Mouse (Mus musculus) cerebellum, adult 8-10 months (tissue): ENCODE data around the gene Ube2b.

Experiments used
- DNase-seq: peaks from one replicate; pipeline ENCODE4 v3.0.0; 2022

The Ube2b gene

GRCm38 (mm10) chr11:51966651-51967050, 33.9 kb downstream of the Ube2b start:
- DNase-seq: no peak

DNA sequence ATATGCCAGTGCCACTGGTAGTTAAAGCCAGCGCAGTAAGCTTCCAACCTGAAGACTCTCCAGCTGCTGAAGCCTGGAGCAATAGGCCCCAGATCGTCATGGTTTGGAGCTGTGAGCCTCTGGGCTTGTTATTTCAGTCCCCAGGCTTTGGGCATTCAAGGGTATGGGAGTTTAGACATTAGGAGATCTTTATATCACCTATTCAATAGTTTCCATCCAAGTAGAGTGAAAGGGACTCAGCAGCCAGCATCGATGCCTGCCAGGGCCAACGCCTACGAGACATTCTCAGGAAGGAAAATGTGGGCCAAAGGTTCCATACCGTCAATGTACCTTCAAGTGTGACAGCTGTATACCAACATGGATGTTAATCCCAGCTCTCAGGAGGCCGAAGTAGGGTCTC, 38.3 kb downstream of the Ube2b start:
- DNase-seq: no peak

- DNase-seq: no peak
These were observed 38.8 kb downstream of the Ube2b start for GRCm38 (mm10) chr11:51961761-51962160.

DNA sequence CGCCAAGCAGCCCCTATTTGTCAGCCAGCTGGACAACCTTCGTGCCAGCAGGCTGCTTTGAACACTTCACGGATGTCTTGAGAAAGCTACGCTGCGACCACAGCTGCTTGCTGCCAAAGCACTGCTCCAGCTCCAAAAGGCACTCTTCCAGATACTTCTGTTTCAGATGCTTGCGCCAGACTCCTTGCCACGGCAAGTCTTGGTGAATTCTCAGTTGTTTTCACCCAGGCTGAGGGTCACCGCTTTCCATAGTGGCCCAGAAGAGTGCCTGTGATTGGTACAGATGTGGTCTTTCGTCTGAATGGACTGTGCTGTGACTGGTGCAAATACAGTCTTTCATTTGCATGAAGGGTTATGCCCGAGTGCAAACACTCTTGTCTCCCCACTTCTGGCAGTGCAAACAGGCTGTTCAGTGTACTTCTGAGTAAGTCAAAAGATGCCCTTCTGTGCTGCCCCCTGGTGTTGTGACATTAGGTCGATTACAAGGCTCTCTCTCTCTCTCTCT, 39.5 kb downstream of the Ube2b start:
- no peak for DNase-seq

GRCm38 (mm10) chr11:51960061-51960460, 40.5 kb downstream of the Ube2b start:
- DNase-seq: no peak

- no peak for DNase-seq
These were observed 41.1 kb downstream of the Ube2b start for GRCm38 (mm10) chr11:51959511-51959910.

GRCm38 (mm10) chr11:51957760-51958159, 42.8 kb downstream of the Ube2b start:
- no peak for DNase-seq

- DNase-seq: no peak
These were observed 44.5 kb downstream of the Ube2b start for GRCm38 (mm10) chr11:51956112-51956511.

GRCm38 (mm10) chr11:51951861-51952420, 48.6 kb downstream of the Ube2b start:
- DNase-seq: no peak

GRCm38 (mm10) chr11:51949919-51950318, 50.6 kb downstream of the Ube2b start:
- DNase-seq: no peak

GRCm38 (mm10) chr11:51949155-51949840, 51.3 kb downstream of the Ube2b start:
- no peak for DNase-seq

DNA sequence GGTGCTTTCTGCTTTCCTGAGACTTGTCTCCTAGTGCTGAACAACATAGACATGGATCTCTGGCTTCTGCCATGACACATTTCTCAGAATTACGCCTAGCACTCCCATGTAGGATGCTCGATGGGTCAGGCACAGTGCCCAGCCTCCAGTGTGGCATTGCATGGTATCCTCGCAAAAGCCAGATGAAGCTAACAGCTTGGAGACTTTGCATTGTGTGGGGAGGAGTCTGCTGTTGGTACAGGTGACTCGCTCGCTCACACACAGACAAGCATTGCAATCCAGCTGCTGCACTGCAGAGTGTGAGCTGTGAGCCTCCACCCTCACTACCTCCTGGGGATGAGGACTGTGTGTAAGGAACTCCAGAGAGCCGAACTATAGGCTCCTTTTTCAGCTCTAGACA, 54.4 kb downstream of the Ube2b start:
- no peak for DNase-seq

- DNase-seq: peak; percentile 19
These were observed 55.0 kb downstream of the Ube2b start for GRCm38 (mm10) chr11:51945548-51945947.

GRCm38 (mm10) chr11:51944239-51944638, 56.3 kb downstream of the Ube2b start:
- DNase-seq: no peak

DNA sequence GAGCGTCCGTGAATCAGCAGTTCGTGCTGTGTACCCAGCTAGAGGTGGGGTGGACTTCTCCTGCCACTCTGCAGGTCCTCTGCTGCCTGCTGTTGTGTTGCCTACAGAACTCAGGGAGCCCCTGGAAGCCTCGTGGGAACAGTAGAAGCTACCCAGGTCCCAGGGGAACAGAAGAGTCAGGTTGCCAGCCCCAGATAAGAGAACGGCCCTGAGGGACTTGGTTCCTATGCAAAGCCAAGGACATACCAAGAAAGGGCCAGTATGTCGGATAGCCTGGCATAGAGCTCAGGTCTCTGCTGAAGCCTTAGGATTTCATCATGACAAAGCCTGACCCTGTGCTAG, 57.1 kb downstream of the Ube2b start:
- no peak for DNase-seq

DNA sequence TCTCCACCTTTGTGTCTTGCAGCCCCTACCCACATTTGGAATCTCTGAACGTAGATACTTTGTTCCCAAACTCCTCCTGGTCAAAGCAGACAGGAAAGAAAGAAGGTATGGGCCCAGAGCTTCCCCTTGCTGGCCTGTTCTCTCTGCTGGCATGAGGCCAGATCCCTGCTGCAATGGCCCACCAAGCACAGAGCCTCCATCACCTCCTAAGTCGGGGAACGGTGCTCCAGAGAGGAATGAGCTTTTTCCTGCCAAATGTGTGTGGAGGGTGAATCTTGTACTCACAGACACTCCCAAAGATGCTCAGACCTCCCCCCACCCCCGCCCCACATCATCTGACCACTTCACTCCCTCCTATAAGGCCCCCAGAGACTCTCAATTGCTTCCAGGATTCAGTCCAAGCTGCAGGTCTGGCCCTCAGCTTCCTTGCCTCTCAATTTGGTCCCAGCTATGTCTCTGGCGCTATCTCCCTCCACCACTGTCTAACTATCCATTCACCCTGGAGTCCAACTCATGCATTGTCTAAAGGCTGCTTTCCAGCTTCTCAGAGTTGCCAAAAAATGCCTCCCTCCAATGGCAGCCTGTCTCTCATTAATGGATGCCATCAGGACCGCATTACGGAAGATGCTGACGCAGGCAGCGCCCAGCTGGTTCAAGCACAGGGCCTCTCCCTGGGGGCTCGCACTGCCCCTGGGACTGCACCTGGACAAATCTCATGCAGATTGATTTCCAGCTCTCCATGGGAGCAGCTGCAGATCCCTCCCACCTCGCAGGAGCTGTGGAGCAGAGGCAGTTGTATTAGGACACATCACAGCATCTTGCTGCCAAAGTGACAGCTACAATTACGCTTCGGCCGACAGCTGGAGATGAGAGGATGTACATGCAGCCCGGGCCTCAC, 57.7 kb downstream of the Ube2b start:
- DNase-seq: no peak

- DNase-seq: no peak
These were observed 60.0 kb downstream of the Ube2b start for GRCm38 (mm10) chr11:51940511-51940955.

DNA sequence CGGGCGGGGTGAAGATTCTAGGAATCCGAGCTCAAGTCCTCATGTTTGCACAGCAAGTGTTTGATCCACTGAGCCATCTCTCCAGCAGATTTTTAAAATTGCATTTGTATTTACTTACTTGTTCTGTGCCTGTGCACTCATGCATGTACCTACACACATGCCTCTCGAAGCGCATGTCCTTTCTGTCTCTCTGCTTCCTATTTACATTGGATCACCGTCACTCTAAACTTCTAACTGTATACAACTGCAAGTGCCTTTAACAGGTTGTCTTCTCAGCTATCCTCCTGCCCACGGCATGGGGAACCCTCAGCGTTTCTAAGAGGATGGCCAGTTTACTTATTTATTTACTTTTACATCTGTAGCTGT, 61.0 kb downstream of the Ube2b start:
- DNase-seq: no peak

DNA sequence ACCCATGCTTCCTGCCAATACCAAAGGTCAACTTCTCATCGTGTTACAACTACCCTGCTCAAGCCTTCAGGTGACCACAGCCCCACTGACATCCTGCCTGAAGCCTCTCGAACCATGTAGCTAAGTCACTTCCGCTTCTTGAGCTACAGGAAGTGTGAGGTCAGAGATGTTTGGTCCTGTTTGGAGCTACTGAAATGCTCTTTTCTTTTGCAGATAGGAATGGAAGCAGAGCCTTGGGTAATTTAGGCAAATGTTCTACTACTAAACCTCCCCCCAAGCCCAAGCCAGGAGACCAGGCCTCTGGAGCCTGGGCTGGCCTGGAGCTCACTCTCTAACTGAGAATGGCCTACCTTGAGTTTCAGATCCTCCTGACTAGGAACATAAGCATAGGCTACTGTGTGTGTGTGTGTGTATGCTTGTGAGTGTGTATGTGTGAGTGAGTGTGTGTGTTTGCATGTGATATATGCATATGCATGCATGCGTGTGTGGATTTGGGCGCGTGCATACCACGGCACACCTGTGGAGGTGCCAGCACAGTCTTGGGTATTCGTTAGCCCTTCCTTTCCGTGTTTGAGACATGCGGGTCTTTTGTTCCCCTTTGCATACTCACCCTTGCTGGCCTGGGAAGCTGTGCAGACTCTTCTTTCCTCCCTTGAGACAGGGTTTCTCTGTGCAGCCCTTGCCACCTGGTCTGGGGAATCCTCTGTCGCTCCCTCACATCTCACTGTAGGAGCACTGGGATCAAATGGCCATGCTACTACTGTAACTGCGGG, 61.6 kb downstream of the Ube2b start:
- DNase-seq: no peak

DNA sequence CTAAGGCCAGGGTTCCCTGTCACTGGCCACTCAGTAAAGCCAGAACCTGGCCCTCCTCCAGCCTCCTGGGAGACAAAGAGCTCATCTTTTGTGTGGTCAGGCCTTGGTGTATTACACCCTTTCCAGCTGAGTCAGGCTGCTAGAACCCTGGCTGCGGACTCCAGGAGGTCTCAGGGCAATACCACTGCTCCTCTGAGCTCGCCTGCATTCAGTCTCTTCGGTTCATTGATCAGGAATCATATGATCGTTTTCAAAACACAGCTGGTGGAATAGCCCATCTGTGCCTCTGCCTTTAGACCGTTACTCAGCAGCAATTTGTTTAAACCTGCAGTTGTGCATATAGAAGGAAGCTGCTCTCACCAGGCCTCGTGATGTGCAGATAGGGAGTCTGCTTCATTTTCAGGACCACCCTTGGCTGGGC, 63.2 kb downstream of the Ube2b start:
- no peak for DNase-seq

DNA sequence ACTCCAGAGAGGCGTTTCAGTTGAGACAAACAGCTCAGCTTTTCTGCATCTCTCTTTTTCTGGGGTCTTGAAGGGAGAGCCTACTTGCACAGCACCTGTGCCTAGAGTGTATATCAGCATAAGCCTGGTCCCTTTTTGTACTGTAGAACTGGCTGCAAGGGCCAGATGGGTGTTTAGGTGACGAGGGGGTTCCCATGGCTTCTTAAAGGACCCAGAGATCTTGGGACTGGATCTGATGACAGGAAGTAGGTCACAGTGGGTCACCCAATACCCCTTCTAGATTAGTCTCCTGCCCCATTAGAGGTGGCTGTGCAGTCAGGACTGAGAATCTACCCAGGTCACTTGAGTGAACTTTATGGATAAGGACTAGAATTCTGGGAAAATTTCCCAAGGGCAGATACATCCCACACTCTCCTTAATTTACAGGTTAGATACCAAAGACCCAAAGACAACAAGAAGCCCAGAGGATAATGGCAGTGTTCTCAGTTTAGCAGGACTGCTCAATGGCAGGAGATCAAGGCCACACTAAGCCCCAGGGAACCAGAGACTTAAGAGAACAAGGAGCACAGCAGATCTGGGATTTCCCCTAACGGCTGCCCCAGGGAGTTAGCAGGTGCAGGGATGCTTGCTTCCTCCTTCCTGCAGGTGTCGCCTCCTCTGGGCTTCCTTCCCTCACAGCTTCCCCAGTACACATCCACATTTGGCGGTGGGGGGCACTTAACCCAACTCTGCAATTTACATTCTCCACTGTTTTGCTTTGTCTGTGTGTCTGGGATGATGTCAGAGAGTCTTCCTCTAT, 64.7 kb downstream of the Ube2b start:
- DNase-seq: no peak
